Mouse (Mus musculus) T-helper 2 cell (primary cell): ENCODE measurements at regions not wholly inside any gene's neighbourhood (a gene's known extent, or its start where the extent isn't known, plus 50 kb on each side); places are given as distances from the start of the nearest gene placed in this dataset.

Source experiments
- in situ Hi-C: fragments of 300-600 bp; cut with MboI, MseI; formaldehyde crosslinking; loops from one replicate; pipeline ENCODE4 v1.15.1; 2025; ENCODE audit warnings: high pct_unique_total_duplicates

- in situ Hi-C loops = no loop called here
Observed at GRCm38 (mm10) chr1:193484977-193485376, 114.9 kb upstream of the Camk1g start.

- in situ Hi-C loops = no loop called here
Observed at GRCm38 (mm10) chr1:193477298-193477697, 107.2 kb upstream of the Camk1g start.

- in situ Hi-C loops = no loop called here
Observed at GRCm38 (mm10) chr1:193476805-193477204, 106.7 kb upstream of the Camk1g start.

- in situ Hi-C loops = no loop called here
Observed at GRCm38 (mm10) chr1:193466306-193466705, 96.2 kb upstream of the Camk1g start.

- in situ Hi-C loops = no loop called here
Observed at GRCm38 (mm10) chr1:193459735-193460134, 89.6 kb upstream of the Camk1g start.

- in situ Hi-C loops = no loop called here
Observed at GRCm38 (mm10) chr1:193457908-193458307, 87.8 kb upstream of the Camk1g start.

- in situ Hi-C loops = loop anchor here (5.0 kb wide), 1 partner anchor 249 kb away; no protein-coding TSS in a partner anchor
Observed at GRCm38 (mm10) chr1:193453654-193454053, 83.6 kb upstream of the Camk1g start.

- in situ Hi-C loops = loop anchor here (5.0 kb wide), 1 partner anchor 251 kb away; no protein-coding TSS in a partner anchor
Observed at GRCm38 (mm10) chr1:193451471-193452135, 81.5 kb upstream of the Camk1g start.

GRCm38 (mm10) chr1:193450814-193451213 is 80.7 kb upstream of the Camk1g start:
- in situ Hi-C loops = loop anchor here (5.0 kb wide), 1 partner anchor 251 kb away; no protein-coding TSS in a partner anchor

GRCm38 (mm10) chr1:193450201-193450600 is 80.1 kb upstream of the Camk1g start:
- in situ Hi-C loops = loop anchor here (5.0 kb wide), 1 partner anchor 252 kb away; no protein-coding TSS in a partner anchor

- in situ Hi-C loops = loop anchor here (5.0 to 10.0 kb wide), 3 partner anchors 143 to 1585 kb away; no protein-coding TSS in a partner anchor
Observed at GRCm38 (mm10) chr1:193449394-193450103, 79.5 kb upstream of the Camk1g start.

GRCm38 (mm10) chr1:193448793-193449393 is 78.8 kb upstream of the Camk1g start:
- in situ Hi-C loops = loop anchor here (5.0 to 10.0 kb wide), 2 partner anchors 143 to 1586 kb away; no protein-coding TSS in a partner anchor

GRCm38 (mm10) chr1:193447647-193448046 is 77.5 kb upstream of the Camk1g start:
- in situ Hi-C loops = loop anchor here (5.0 to 10.0 kb wide), 2 partner anchors 145 to 1587 kb away; no protein-coding TSS in a partner anchor

GRCm38 (mm10) chr1:193443964-193444676 is 74.0 kb upstream of the Camk1g start:
- in situ Hi-C loops = loop anchor here (10.0 kb wide), 1 partner anchor 1591 kb away; no protein-coding TSS in a partner anchor

GRCm38 (mm10) chr1:193440512-193440911 is 70.4 kb upstream of the Camk1g start:
- in situ Hi-C loops = loop anchor here (10.0 kb wide), 1 partner anchor 1594 kb away; no protein-coding TSS in a partner anchor

GRCm38 (mm10) chr1:193434281-193434680 is 64.2 kb upstream of the Camk1g start:
- in situ Hi-C loops = no loop called here

GRCm38 (mm10) chr1:193433493-193434021 is 63.5 kb upstream of the Camk1g start:
- in situ Hi-C loops = no loop called here

- in situ Hi-C loops = no loop called here
Observed at GRCm38 (mm10) chr1:193430231-193430630, 60.1 kb upstream of the Camk1g start.

- in situ Hi-C loops = no loop called here
Observed at GRCm38 (mm10) chr1:193423653-193424075, 53.6 kb upstream of the Camk1g start.

GRCm38 (mm10) chr1:193422886-193423285 is 52.8 kb upstream of the Camk1g start:
- in situ Hi-C loops = no loop called here

GRCm38 (mm10) chr1:193421820-193422219 is 51.7 kb upstream of the Camk1g start:
- in situ Hi-C loops = no loop called here
